Mouse (Mus musculus) kidney, postnatal 14 days (tissue): Measurements from ENCODE around the gene Ptpn14.

Experiments
- DNase-seq: peaks from one replicate; pipeline ENCODE4 v3.0.0; 2022; ENCODE audit warnings: mixed read lengths

The Ptpn14 gene

GRCm38 (mm10) chr1:189814385-189814784 is 86.3 kb downstream of the Ptpn14 start:
- DNase-seq, result no peak

GRCm38 (mm10) chr1:189817089-189817488 is 89.0 kb downstream of the Ptpn14 start:
- DNase-seq, result no peak

- DNase-seq, result peak; percentile 61
These were observed 89.7 kb downstream of the Ptpn14 start for GRCm38 (mm10) chr1:189817810-189818209.

DNA sequence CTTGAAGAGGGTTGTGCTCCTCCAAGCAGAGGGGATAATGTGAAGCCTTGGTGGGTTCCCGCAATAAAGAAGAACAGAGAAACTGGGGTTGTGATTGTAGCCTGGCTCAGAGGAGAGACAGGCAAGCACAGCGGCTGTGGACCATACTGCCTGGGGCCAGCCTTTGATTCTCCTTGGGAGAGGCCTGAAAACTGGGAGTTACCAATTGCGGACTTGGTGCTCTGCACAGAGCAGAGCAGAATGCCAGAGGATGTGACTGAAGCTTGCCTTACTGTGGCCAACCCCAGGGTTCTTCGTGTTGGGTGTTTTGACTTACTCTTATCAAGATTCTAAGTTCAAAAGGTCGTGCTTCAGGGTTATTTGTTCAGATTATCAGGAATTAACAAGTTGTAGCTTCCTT is 92.0 kb downstream of the Ptpn14 start:
- no peak for DNase-seq

DNA sequence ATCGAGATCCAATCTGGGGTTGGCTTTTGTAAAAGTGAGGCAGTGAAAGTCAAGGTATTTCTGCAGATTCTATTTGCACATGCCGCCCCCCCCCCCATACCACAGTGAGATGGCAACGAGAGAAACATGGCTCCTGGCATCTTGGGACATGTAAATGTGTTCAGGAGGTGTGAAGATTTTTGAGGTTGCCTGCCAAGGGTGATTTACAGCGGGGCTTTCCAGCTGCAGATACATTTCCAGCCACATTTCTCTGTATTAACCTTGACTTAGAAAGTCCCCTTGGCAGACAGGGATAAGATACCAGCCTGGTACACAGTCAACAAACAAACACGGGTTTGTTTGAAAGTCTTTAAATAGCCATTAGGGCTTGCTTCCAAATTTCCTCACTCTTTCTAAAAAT is 96.4 kb downstream of the Ptpn14 start:
- no peak for DNase-seq

GRCm38 (mm10) chr1:189830391-189830790 is 102.3 kb downstream of the Ptpn14 start:
- DNase-seq, result no peak

DNA sequence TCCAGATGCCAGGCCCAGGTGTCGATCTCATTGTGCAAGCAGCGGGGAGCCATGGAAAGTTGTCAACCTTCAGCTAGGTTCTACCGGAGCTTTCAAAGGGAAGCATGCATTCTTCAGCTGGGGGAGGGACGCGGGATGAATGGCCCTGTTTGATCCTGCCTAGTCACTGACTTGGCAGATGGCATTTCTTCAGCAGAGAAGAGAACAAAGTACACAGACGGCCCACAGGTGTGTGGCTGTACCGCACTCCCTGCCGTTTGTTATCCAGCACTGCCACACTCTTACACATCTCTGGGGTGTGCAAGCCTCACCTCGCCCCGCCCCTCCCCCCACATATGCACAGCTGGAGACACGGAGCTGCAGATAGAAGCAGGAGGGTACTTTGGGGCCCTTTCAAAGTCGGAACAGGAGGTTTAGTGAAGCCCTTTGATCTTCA is 102.7 kb downstream of the Ptpn14 start:
- peak; percentile 27 for DNase-seq

GRCm38 (mm10) chr1:189833351-189833750 is 105.3 kb downstream of the Ptpn14 start:
- no peak for DNase-seq

DNA sequence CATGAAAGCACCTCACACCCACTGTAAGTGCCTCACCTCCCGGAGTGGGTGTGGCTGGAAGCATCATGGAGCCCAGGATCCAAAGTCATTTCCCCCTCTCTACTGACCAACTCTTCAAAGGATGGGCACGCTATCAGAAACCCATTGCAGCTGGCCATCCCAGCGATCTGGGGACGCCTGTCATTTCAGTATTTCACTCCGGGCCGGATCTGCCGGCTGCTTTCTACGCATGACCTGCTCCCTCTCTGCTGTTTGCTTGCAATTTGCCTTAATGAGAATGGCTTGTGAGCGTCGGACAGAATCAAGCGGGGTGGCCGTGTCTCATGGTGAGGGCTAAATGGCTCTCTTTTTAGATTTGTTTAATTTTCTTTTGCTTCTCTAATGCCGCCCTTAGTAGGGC is 106.1 kb downstream of the Ptpn14 start:
- no peak for DNase-seq

GRCm38 (mm10) chr1:189846319-189846718 is 118.3 kb downstream of the Ptpn14 start:
- DNase-seq, result no peak

DNA sequence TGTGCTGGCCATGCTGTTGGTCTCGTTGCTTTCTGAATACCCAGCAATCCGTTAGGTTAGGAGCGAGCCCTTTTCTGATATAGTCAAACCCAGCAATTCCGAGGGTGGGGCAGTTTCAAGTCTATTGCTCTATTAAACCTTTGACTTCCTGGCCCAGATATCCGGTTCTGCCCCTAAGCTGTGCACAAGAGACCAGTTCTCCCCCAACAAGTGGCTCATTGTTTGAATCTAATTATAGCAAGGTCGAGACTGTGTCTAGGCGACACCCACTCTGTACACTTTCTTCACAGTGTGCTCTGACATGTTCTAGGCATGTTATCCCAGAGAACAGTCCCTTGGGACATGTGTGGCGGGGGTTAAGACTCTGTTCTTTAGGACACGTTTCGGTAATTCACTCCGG is 121.5 kb downstream of the Ptpn14 start:
- no peak for DNase-seq

DNA sequence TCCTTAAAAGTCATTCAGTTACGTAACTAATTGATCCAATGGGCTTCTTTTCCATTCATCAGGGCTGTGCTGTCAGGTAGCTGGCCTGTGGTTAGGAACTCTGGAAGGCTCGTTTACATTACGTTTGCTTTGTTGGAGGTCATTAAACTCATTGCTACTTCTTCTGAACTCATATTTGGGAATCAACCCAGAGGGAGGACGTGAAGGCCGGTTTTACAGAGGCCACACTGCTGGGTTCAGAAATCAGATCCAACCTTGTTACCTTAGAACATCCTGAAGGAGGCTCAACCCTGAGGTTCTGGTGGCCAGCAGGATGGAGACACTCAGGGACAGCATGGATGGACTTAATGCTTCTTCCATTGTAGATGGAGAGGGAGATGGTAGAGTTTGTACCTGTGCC is 124.0 kb downstream of the Ptpn14 start:
- no peak for DNase-seq

GRCm38 (mm10) chr1:189852456-189852855 is 124.4 kb downstream of the Ptpn14 start:
- no peak for DNase-seq

- DNase-seq, result no peak
These were observed 126.6 kb downstream of the Ptpn14 start for GRCm38 (mm10) chr1:189854646-189855045.

DNA sequence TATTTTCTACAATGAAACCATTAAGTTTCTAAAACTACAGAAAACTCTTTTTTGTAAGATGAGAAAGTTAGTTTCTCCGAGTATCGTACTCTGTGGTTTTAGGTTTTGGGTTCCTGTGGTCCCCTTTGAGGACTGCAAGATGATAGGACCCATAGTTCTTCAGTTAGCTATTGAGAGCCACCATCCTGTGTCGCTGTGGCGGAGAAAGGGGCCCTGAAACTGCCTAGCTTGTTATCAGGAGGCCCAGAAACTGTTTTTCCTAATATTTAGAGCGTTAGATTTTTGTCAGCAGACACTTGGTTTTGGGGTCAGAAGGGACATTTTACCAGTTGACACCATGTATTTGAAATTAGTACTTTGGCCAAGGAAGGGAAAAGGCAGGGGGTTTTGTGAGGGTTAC is 127.7 kb downstream of the Ptpn14 start:
- DNase-seq, result no peak

- no peak for DNase-seq
These were observed 130.3 kb downstream of the Ptpn14 start for GRCm38 (mm10) chr1:189858377-189858776.

DNA sequence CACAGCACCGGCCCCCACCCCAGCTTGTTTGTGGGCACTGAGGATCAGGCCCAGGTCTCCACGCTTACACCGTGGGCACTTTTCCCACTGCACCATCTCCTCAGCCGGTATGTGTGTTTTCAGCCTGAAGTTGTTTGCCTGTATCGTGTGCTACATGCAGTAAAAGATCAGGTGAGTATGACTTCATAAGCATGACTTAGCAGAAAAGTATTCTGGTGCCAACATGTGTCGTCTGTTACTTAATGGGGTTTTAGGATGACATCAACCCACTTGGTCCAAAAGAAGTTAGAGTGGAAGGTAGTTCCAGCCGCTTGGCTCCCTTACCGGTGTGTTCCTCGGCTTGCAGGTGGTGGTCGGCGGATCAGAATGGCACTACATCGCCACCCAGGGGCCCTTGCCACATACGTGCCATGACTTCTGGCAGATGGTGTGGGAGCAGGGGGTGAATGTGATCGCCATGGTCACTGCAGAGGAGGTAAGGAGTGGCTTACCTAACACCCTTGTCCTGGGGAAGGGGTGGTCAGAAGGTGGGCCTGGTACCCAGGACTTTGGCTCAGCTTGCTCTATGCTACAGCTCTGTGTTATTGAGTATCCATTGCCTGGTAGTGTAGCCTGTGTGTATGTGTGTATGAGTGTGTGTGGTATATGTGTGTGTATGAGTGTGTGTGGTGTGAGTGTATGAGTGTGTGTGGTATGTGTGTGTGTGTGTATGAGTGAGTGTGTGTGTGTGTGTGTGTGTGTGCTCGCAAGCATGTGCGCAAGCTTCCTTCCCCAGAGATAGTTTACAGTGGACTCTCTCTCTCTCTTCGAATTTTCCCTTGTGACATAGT is 132.3 kb downstream of the Ptpn14 start:
- no peak for DNase-seq

DNA sequence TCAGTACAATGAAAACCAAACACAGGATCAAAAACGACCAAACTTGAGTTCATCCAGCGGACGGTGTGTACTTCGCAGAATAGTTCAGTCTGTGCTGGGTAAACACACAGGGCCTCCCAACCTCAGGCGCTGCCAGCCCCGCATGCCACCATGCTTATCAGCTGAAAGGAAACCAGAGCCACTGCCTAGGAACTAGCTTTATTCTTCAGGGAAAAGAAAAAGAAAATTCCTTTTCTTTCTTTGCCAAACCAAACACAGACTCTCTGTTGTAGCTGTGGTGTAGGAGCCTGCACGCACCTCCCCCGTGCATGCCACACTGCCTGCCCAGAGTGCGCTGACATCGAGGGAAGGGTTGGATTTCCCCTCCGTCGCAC is 132.9 kb downstream of the Ptpn14 start:
- DNase-seq, result no peak

DNA sequence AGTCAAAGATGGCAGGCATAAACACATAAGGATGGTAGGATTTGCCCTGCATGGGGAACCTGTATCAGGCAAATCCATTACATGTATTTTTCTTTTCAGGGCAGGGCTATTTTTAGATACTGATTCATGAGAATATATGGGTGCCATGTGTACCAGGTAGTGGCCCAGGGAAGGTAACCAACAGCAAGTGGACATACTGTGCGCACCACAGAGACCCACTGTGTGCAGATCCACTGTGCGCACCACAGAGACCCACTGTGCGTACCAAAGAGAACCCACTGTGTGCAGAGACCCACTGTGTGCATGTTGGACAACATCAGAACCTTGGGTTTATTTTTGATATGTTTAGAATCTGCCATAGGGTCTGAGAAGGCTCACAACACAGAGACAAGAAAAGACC is 135.7 kb downstream of the Ptpn14 start:
- DNase-seq, result no peak

DNA sequence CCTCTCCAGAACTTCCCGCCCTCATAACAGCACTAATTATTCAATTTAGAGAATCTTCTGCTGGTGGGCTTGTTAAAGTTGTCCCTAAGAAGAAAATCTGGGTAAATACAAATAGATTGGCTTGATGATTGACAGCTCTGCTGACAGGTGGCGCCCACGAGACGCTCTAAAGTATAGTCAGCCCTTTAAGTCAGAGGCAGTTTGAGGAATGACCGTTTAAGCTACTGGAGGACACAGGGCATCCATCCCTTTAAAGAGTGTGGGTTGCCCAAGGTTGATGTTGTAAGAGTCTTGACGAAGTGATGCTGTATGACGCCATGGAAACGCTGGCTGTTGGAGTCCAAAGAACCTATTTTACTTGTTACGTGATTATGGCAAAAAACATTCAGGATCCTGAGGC is 136.2 kb downstream of the Ptpn14 start:
- DNase-seq, result no peak

GRCm38 (mm10) chr1:189864846-189865560 is 136.9 kb downstream of the Ptpn14 start:
- DNase-seq, result no peak

DNA sequence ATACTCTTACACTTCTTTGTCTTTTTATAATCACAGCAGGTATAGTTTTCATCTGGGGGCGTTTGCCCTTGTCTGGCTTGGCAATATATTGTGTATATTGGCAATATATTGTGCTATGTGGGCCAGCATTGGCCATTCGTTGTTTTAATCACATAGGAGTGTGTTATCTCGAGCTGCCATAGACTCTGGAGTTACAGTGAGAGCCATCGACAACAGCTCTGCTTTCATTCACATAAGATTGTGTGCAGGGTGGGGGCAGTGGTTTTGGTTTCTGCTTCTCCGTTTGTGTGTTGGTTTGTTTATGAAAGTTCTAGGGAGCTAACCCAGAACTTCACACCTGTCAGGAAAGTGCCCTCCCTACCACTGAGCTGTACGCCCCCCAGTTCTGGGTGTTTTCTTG is 138.6 kb downstream of the Ptpn14 start:
- DNase-seq, result no peak

DNA sequence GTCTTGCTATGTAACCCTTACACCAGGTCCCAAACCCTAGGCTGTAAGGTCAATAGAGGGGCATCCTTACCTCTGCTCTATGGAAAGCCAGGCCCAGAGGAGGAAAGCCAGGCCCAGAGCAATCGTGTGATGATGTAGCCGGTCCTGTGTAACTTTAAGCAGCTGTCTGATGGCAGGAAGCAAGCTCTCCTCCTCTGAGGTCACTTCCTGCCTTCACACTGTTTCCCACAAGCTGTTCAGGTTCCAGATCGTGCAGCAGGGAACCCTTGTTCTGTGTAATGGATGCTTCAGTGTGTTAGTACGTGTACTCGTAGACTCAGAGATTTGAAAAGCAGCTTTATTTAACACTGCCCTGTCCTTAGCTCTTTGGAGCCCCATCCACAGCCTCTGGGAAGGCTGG is 139.0 kb downstream of the Ptpn14 start:
- peak; percentile 25 for DNase-seq

DNA sequence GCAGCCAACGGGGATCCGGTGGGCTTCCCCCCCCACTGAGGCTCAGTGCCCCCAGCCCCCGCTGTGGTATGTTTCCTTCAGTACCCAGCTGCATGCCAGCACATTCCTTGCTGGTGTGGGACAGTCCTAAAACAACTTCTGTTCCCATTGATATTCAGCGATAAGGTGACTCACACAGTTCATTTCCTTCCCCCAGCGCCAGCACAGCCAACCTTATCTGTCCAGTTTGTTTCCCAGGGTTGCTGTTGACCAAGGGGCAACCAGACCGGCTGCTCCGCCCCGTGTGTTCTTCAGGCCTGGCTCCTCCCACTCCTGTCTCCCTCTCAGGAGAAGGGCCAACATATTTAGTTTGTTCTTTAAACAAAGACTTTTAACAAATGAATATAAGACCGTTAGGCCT is 139.4 kb downstream of the Ptpn14 start:
- peak; percentile 75 for DNase-seq
